Mouse (Mus musculus): ENCODE measurements around the gene Hmgn3. TPM values are rescaled to one million over a fixed set of nuclear protein-coding genes. Genes with fewer than 3 reads are reported as not detected.

The Hmgn3 gene
- total and polyA plus RNA-seq, 3 experiments: not detected

DNA sequence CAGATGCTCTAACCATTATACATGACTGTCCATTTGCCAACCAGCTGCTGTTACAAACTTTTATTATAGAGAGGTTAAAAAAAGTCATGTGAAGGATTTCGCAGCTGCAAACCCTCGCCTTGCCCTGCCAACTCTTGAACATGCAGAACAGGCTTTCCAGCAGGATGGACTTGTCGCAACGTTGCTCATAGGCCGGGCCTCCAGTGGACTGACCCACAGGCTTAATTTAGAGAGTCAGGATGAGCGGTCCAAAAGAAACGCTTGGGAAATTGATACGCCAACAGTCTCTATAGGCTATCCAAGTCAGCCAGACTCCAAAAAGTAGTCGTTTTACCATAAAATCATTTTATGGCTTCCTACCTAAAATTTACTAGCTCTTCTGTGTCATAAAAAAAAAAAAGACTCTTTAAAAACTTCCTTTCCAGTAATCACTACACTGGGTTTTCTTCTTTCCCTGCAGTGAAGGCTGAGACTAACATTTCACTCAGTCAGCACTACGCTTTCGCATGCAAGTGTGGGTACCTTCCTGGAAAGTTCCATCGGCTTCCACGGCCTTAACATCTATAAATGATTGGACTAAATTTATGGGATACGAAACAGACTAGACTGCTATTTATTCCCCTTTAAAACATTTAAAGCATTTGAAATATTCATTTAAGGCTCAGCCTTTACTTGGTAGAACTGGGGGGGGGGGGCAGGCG lies 29.6 kb downstream of the Hmgn3 start:
- no peak overlapping the region for H3K4me3 ChIP-seq (ENCODE audit: control insufficient read depth in 1 of 2, insufficient read depth in 1 of 2, low read depth in 2 of 2, low read length in 2 of 2)
- no peaks in the 10 kb centered on the region for H3K79me2 ChIP-seq (ENCODE audit: control insufficient read depth, insufficient read depth, low read length, poor library complexity)
- TF ChIP-seq KAT2A (conservative IDR thresholded peaks at IDR 0.05; ENCODE audit: low read depth, low read length) (no peak), MYB (IDR thresholded peaks at IDR 0.05; ENCODE audit: low read depth, low read length) (no peak)
- H3K27ac ChIP-seq (ENCODE audit: control insufficient read depth, low read depth, low read length): no peak overlapping the region
- H3K9ac ChIP-seq (ENCODE audit: control insufficient read depth, low read depth, low read length, poor library complexity, severe bottlenecking): no peak overlapping the region
- peaks cover 0 to 4% of the 10 kb centered on the region in 2 experiments; a peak in 1 of 4 replicates for H3K36me3 ChIP-seq (ENCODE audit: control insufficient read depth in 1 of 2, insufficient read depth in 2 of 2, low read length in 2 of 2)
- no peaks in the 10 kb centered on the region for H3K27me3 ChIP-seq (ENCODE audit: control insufficient read depth in 1 of 2, insufficient read depth in 2 of 2, low read length in 2 of 2)
- DNase-seq (ENCODE audit: low read depth, low spot score): no peak
- H3K4me1 ChIP-seq (ENCODE audit: control insufficient read depth in 1 of 2, insufficient read depth in 2 of 2, low read length in 2 of 2): no peaks in the 10 kb centered on the region
- H3K9me3 ChIP-seq (replicated peaks; ENCODE audit: insufficient read depth, low read length): no peaks in the 10 kb centered on the region

DNA sequence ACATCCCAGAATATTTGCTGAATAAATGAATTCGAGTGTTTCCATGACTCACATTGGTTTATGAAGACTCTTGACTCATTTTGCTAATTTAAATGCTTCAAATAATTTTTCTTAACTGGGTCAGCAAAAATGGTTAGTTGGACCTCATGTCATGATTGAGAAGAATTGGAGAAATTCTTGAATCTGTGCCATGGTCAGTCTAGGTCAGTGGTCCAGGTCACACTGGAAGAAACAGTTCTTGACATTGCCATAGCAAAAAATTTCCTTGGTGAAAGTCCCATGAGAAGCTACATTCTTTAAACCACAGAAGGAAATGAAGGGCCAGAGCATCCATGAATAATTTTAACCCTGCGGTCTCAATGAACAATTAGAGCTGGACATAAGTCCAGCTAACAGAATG lies 30.8 kb downstream of the Hmgn3 start:
- no peak overlapping the region for H3K4me3 ChIP-seq (ENCODE audit: control insufficient read depth in 1 of 2, insufficient read depth in 1 of 2, low read depth in 2 of 2, low read length in 2 of 2)
- no peaks in the 10 kb centered on the region for H3K27me3 ChIP-seq (ENCODE audit: control insufficient read depth in 1 of 2, insufficient read depth in 2 of 2, low read length in 2 of 2)
- H3K9ac ChIP-seq (ENCODE audit: control insufficient read depth, low read depth, low read length, poor library complexity, severe bottlenecking): no peak overlapping the region
- no peaks in the 10 kb centered on the region for H3K9me3 ChIP-seq (replicated peaks; ENCODE audit: insufficient read depth, low read length)
- TF ChIP-seq SMC3 (IDR thresholded peaks at IDR 0.05; ENCODE audit: low read depth, low read length) (no peak), GABPA (IDR thresholded peaks at IDR 0.05; ENCODE audit: low read depth, low read length) (no peak), POLR2AphosphoS2 (IDR thresholded peaks at IDR 0.05; ENCODE audit: low read length) (no peak), CHD1 (IDR thresholded peaks at IDR 0.05; ENCODE audit: low read depth, low read length) (no peak), POLR2AphosphoS5 (IDR thresholded peaks at IDR 0.05; ENCODE audit: borderline replicate concordance, low read depth, low read length) (no peak), GATA1 (IDR thresholded peaks at IDR 0.05; ENCODE audit: low read depth, low read length) (no peak), CTCF (IDR thresholded peaks at IDR 0.05 in 2 of 3, conservative IDR thresholded peaks at IDR 0.05 in 1 of 3; ENCODE audit: control insufficient read depth in 1 of 3, insufficient read depth in 1 of 3, low read depth in 2 of 3, low read length in 3 of 3, poor library complexity in 1 of 3, severe bottlenecking in 1 of 3) (no peak), TAL1 (IDR thresholded peaks at IDR 0.05; ENCODE audit: low read length) (no peak), RCOR1 (IDR thresholded peaks at IDR 0.05; ENCODE audit: low read depth, low read length) (no peak), USF2 (IDR thresholded peaks at IDR 0.05; ENCODE audit: borderline replicate concordance in 1 of 2, insufficient read depth in 1 of 2, low read depth in 1 of 2, low read length in 2 of 2) (no peak), ZNF384 (IDR thresholded peaks at IDR 0.05; ENCODE audit: low read depth, low read length) (no peak), ETS1 (IDR thresholded peaks at IDR 0.05; ENCODE audit: low read depth, low read length) (no peak), MAZ (IDR thresholded peaks at IDR 0.05; ENCODE audit: low read depth, low read length) (no peak), NELFE (IDR thresholded peaks at IDR 0.05; ENCODE audit: low read depth, low read length) (no peak)
- H3K79me2 ChIP-seq (ENCODE audit: control insufficient read depth, insufficient read depth, low read length, poor library complexity): no peaks in the 10 kb centered on the region
- no peak overlapping the region for H3K27ac ChIP-seq (ENCODE audit: control insufficient read depth, low read depth, low read length)
- no peaks in the 10 kb centered on the region for H3K4me1 ChIP-seq (ENCODE audit: control insufficient read depth in 1 of 2, insufficient read depth in 2 of 2, low read length in 2 of 2)
- DNase-seq (ENCODE audit: low read depth, low spot score): no peak
- H3K36me3 ChIP-seq (ENCODE audit: control insufficient read depth in 1 of 2, insufficient read depth in 2 of 2, low read length in 2 of 2): peaks cover 0 to 4% of the 10 kb centered on the region in 2 experiments; a peak in 1 of 4 replicates

Measured in MEL (cell line).